Mouse (Mus musculus): ENCODE data around the gene Prdm9. TPM values are rescaled to one million over a fixed set of nuclear protein-coding genes. Genes with fewer than 3 reads are reported as not detected.

Gene Prdm9
- polyA plus RNA-seq, 1 experiment from 2014 or later, result 1.7 TPM

GRCm38 (mm10) chr17:15535162-15535800, 28.9 kb downstream of the Prdm9 start:
- Histone ChIP-seq H3K9me3 (replicated peaks; ENCODE audit: control insufficient read depth, low read length) (no peaks in the 10 kb centered on the region), H3K4me3 (replicated peaks; ENCODE audit: low read length) (no peak overlapping the region), H3K27me3 (ENCODE audit: control insufficient read depth, insufficient read depth, low read length) (peaks cover 3% of the 10 kb centered on the region; the same call in 1 of the 2 replicates), H3K4me1 (ENCODE audit: control insufficient read depth, insufficient read depth, low read length) (no peaks in the 10 kb centered on the region), H3K27ac (ENCODE audit: low read length) (no peak overlapping the region), H3K4me2 (ENCODE audit: low read depth, low read length) (no peak overlapping the region), H3K36me3 (ENCODE audit: control insufficient read depth, insufficient read depth, low read length) (no peaks in the 10 kb centered on the region), H3K9ac (ENCODE audit: low read length) (no peak overlapping the region)
- ATAC-seq (ENCODE audit: insufficient read depth, low FRiP score), result no peak
- WGBS, result 60% methylated on average over 11 of the region's 11 CpGs

DNA sequence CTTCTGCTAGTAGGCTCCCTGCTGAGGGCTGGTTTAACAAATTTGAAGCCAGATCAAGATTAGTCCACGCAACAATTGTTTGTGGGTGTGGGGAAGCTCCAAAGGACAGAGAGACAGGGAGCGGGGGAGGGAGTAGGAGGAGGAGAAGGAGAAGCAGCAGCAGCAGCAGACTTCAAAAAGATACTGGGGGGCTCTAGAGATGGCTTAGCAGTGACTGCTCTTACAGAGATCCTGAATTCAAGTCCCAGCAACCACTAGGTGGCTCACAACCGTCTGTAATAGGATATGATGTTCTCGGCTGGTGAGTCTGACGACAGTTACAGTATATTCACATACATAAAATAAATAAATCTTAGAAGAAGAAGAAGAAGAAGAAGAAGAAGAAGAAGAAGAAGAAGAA, 34.0 kb downstream of the Prdm9 start:
- Histone ChIP-seq H3K27ac (ENCODE audit: low read length) (no peak overlapping the region), H3K4me2 (ENCODE audit: low read depth, low read length) (no peak overlapping the region), H3K4me3 (replicated peaks; ENCODE audit: low read length) (no peak overlapping the region), H3K9ac (ENCODE audit: low read length) (no peak overlapping the region), H3K9me3 (replicated peaks; ENCODE audit: control insufficient read depth, low read length) (no peaks in the 10 kb centered on the region), H3K36me3 (ENCODE audit: control insufficient read depth, insufficient read depth, low read length) (0 out of 2 replicates have a peak, but pooled peaks cover 5% of the 10 kb centered on the region), H3K4me1 (ENCODE audit: control insufficient read depth, insufficient read depth, low read length) (peaks cover 14% of the 10 kb centered on the region), H3K27me3 (ENCODE audit: control insufficient read depth, insufficient read depth, low read length) (no peaks in the 10 kb centered on the region)
- ATAC-seq (ENCODE audit: insufficient read depth, low FRiP score), result no peak
- WGBS, result 10% methylated on average over 5 of the region's 5 CpGs

GRCm38 (mm10) chr17:15528887-15529286, 35.3 kb downstream of the Prdm9 start:
- Histone ChIP-seq H3K9me3 (replicated peaks; ENCODE audit: control insufficient read depth, low read length) (no peaks in the 10 kb centered on the region), H3K36me3 (ENCODE audit: control insufficient read depth, insufficient read depth, low read length) (0 out of 2 replicates have a peak, but pooled peaks cover 11% of the 10 kb centered on the region), H3K4me2 (ENCODE audit: low read depth, low read length) (no peak overlapping the region), H3K4me3 (replicated peaks; ENCODE audit: low read length) (no peak overlapping the region), H3K4me1 (ENCODE audit: control insufficient read depth, insufficient read depth, low read length) (peaks cover 14% of the 10 kb centered on the region), H3K27me3 (ENCODE audit: control insufficient read depth, insufficient read depth, low read length) (no peaks in the 10 kb centered on the region), H3K27ac (ENCODE audit: low read length) (no peak overlapping the region), H3K9ac (ENCODE audit: low read length) (no peak overlapping the region)
- ATAC-seq (ENCODE audit: insufficient read depth, low FRiP score), result no peak
- 68% methylated on average over 2 of the region's 2 CpGs for WGBS

GRCm38 (mm10) chr17:15527811-15528136, 36.4 kb downstream of the Prdm9 start:
- Histone ChIP-seq H3K9ac (ENCODE audit: low read length) (peak overlapping the region; percentile 83), H3K27me3 (ENCODE audit: control insufficient read depth, insufficient read depth, low read length) (no peaks in the 10 kb centered on the region), H3K9me3 (replicated peaks; ENCODE audit: control insufficient read depth, low read length) (no peaks in the 10 kb centered on the region), H3K4me2 (ENCODE audit: low read depth, low read length) (peak overlapping the region; percentile 82), H3K36me3 (ENCODE audit: control insufficient read depth, insufficient read depth, low read length) (peaks cover 14% of the 10 kb centered on the region; the same call in 1 of the 2 replicates), H3K27ac (ENCODE audit: low read length) (peak overlapping the region; percentile 87; the same call in 1 of the 2 replicates), H3K4me1 (ENCODE audit: control insufficient read depth, insufficient read depth, low read length) (peaks cover 14% of the 10 kb centered on the region), H3K4me3 (replicated peaks; ENCODE audit: low read length) (peak overlapping the region; percentile 83)
- 48% methylated on average over 3 of the region's 3 CpGs for WGBS
- no peak for ATAC-seq (ENCODE audit: insufficient read depth, low FRiP score)

DNA sequence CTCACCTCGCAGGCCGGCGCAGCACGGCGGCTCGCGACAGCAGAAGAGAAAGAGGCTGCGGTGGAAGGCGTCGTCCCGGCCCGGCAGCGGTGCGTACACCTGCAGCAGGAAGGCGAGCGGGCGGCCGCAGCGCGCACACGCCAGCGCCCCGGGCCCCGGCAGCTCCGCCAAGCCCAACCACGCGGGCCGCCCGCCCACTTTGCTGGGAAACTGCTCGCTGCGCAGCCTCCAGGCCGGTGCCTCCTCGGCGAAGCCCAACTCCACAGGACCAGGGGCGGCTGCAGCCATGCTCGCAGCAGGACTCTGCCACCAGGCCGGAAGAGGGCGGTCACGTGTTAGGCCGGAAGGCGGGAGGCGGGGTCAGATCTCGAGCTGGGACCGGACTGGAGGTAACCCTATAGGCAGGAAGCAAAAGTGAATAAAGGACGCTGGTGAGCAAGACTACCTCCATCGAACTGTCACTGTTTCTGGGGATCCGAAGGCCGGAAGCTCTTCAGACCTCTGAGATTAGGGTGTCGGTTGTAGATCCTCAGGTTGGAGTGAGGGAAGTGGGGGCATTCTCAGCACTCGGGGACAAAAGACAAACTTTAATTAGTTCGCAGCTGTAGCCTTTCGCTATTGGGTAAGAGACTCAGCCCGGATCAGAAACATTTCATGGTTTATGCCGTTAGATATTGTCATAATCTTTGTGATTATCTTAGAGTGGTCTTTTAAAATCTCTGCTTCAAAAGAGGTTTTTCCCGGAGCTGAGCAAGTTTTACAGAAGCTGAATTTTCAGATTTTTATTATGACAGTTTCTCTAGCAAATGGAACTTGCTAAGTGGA, 37.0 kb downstream of the Prdm9 start, which contains the start of gene Pdcd2:
Pdcd2 (minus strand) TSS at position 316 of the 825 bp plus-strand sequence.
- Histone ChIP-seq H3K4me2 (ENCODE audit: low read depth, low read length) (peak within 1 kb of the TSS; percentile 82), H3K27ac (ENCODE audit: low read length) (peak within 1 kb of the TSS; percentile 87), H3K27me3 (ENCODE audit: control insufficient read depth, insufficient read depth, low read length) (no peaks in the 10 kb centered on the region), H3K4me3 (replicated peaks; ENCODE audit: low read length) (peak within 1 kb of the TSS; percentile 83), H3K36me3 (ENCODE audit: control insufficient read depth, insufficient read depth, low read length) (peaks cover 17% of the 10 kb centered on the region), H3K9ac (ENCODE audit: low read length) (peak within 1 kb of the TSS; percentile 83), H3K4me1 (ENCODE audit: control insufficient read depth, insufficient read depth, low read length) (peaks cover 14% of the 10 kb centered on the region), H3K9me3 (replicated peaks; ENCODE audit: control insufficient read depth, low read length) (no peaks in the 10 kb centered on the region)
- 2% methylated on average over 55 of the region's 55 CpGs for WGBS
- peak; percentile 99 for ATAC-seq (ENCODE audit: insufficient read depth, low FRiP score)

DNA sequence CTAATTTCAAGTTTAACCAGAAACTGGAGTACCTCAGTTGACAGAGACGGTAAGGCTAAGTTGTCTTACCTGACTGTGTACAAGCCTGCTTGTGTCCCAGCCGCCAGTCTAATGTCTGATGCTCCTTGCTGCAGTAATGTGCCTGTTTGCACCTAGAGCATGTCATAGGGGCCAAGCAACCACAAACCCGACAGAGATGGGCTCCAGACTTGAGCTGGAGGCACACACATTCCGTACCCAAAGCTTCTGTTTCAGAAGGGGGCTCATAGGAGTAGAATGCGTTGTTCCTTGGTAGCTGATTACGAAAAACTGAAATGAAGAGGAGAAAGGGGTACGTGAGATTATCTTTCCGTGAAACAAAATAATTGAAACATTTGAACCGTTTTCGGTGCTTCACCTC, 37.9 kb downstream of the Prdm9 start:
- peak overlapping the region; percentile 83 for H3K9ac ChIP-seq (ENCODE audit: low read length)
- no peaks in the 10 kb centered on the region for H3K27me3 ChIP-seq (ENCODE audit: control insufficient read depth, insufficient read depth, low read length)
- no peak for ATAC-seq (ENCODE audit: insufficient read depth, low FRiP score)
- 8% methylated on average over 10 of the region's 10 CpGs for WGBS
- H3K4me2 ChIP-seq (ENCODE audit: low read depth, low read length), result peak overlapping the region; percentile 82
- H3K9me3 ChIP-seq (replicated peaks; ENCODE audit: control insufficient read depth, low read length), result no peaks in the 10 kb centered on the region
- peaks cover 20% of the 10 kb centered on the region for H3K36me3 ChIP-seq (ENCODE audit: control insufficient read depth, insufficient read depth, low read length)
- H3K27ac ChIP-seq (ENCODE audit: low read length), result 0 out of 2 replicates have a peak overlapping the region, but pooled peaks have one; percentile 29
- peak overlapping the region; percentile 83 for H3K4me3 ChIP-seq (replicated peaks; ENCODE audit: low read length)
- H3K4me1 ChIP-seq (ENCODE audit: control insufficient read depth, insufficient read depth, low read length), result peaks cover 14% of the 10 kb centered on the region

DNA sequence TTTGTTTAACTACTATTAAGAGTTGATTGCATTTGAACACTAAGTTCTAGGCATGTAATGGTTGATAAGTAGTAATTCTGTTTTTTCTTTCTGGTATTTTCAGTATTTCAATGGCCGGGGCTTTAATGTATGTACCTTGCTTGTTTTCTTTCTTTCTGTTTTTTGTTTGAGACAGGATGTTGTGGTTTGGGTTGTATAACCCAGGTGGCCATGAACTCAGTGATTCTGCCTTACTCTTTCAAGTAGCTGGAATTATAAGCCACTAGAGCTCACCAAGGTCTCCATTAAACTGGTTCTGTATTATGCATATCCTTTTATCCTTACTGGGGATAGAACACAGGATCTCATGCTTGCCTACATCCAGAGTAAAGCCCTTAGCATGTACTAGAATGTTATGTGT, 45.4 kb downstream of the Prdm9 start:
- Histone ChIP-seq H3K4me3 (replicated peaks; ENCODE audit: low read length) (no peak overlapping the region), H3K27me3 (ENCODE audit: control insufficient read depth, insufficient read depth, low read length) (no peaks in the 10 kb centered on the region), H3K27ac (ENCODE audit: low read length) (no peak overlapping the region), H3K36me3 (ENCODE audit: control insufficient read depth, insufficient read depth, low read length) (peaks cover 30% of the 10 kb centered on the region), H3K4me1 (ENCODE audit: control insufficient read depth, insufficient read depth, low read length) (no peaks in the 10 kb centered on the region), H3K4me2 (ENCODE audit: low read depth, low read length) (no peak overlapping the region), H3K9ac (ENCODE audit: low read length) (no peak overlapping the region), H3K9me3 (replicated peaks; ENCODE audit: control insufficient read depth, low read length) (no peaks in the 10 kb centered on the region)
- no peak for ATAC-seq (ENCODE audit: insufficient read depth, low FRiP score)
- WGBS, result 88% methylated on average over 1 of the region's 1 CpGs

GRCm38 (mm10) chr17:15518186-15518585, 46.0 kb downstream of the Prdm9 start:
- Histone ChIP-seq H3K27ac (ENCODE audit: low read length) (no peak overlapping the region), H3K4me3 (replicated peaks; ENCODE audit: low read length) (no peak overlapping the region), H3K9me3 (replicated peaks; ENCODE audit: control insufficient read depth, low read length) (no peaks in the 10 kb centered on the region), H3K9ac (ENCODE audit: low read length) (no peak overlapping the region), H3K27me3 (ENCODE audit: control insufficient read depth, insufficient read depth, low read length) (no peaks in the 10 kb centered on the region), H3K4me1 (ENCODE audit: control insufficient read depth, insufficient read depth, low read length) (no peaks in the 10 kb centered on the region), H3K4me2 (ENCODE audit: low read depth, low read length) (no peak overlapping the region), H3K36me3 (ENCODE audit: control insufficient read depth, insufficient read depth, low read length) (peaks cover 30% of the 10 kb centered on the region)
- 91% methylated on average over 5 of the region's 5 CpGs for WGBS
- no peak for ATAC-seq (ENCODE audit: insufficient read depth, low FRiP score)

DNA sequence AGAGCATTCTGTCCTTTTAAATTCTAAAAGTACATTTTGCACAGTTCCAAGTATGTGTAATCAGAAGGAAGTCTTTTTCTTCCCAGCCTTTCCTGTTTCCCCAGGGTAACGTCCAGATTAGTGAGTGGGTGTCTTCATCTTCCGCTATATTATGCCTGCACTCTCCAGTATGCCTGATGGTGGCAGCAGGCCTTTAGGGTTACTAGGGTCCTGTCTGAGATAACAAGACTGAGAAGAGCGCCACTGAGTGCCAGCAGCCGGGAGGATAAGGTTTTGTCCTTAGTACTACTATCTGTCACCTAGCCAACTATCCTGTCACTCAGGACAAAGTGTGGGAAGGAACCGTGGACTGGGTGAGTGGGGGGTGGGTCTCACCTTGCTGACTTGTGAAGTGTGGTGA, 46.4 kb downstream of the Prdm9 start:
- no peak for ATAC-seq (ENCODE audit: insufficient read depth, low FRiP score)
- no peak overlapping the region for H3K4me3 ChIP-seq (replicated peaks; ENCODE audit: low read length)
- WGBS, result 70% methylated on average over 5 of the region's 5 CpGs
- no peak overlapping the region for H3K4me2 ChIP-seq (ENCODE audit: low read depth, low read length)
- H3K4me1 ChIP-seq (ENCODE audit: control insufficient read depth, insufficient read depth, low read length), result no peaks in the 10 kb centered on the region
- no peaks in the 10 kb centered on the region for H3K27me3 ChIP-seq (ENCODE audit: control insufficient read depth, insufficient read depth, low read length)
- peaks cover 28% of the 10 kb centered on the region for H3K36me3 ChIP-seq (ENCODE audit: control insufficient read depth, insufficient read depth, low read length)
- H3K9me3 ChIP-seq (replicated peaks; ENCODE audit: control insufficient read depth, low read length), result no peaks in the 10 kb centered on the region
- H3K27ac ChIP-seq (ENCODE audit: low read length), result no peak overlapping the region
- no peak overlapping the region for H3K9ac ChIP-seq (ENCODE audit: low read length)
